Mouse (Mus musculus): ENCODE results near the gene Gm20518. TPM values are rescaled to one million over a fixed set of nuclear protein-coding genes. Genes with fewer than 3 reads are reported as not detected.

The Gm20518 gene
- total RNA-seq (2021), result under 1 TPM; 0.15 to 0.56 TPM
- long read RNA-seq, experiment 1, partial matches to known transcripts, result 0 of 15 reads
- long read RNA-seq, experiment 1, other reads (novel, unspliced or antisense), result 15 of 15 reads
- long read RNA-seq, experiment 2, partial matches to known transcripts, result 0 of 1 reads
- long read RNA-seq, experiment 2, other reads (novel, unspliced or antisense), result 1 of 1 reads

DNA sequence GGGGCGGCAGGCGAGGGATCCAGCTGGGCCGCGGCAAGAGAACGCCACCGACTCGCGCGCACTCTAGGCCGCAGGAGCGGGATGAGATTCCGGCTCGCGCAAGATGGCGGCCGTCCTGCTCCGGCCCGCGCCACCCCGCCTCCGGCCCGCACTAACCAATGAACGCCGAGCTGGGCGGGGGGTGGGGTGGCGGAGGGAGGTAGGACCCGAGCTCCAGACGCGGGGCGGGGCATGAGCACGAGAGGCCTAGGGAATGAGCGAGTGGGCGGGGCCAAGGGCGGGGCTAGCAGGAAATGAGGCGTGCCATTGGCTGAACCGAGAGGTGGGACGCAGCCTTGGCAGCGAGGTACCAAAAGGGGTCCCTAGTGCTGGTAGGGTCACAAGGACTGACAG lies at the start of gene Gm20518:
TSS of gene Gm20518 (minus strand) at position 105 of the 393 bp plus-strand sequence.
- DNase-seq, result peak; percentile 99
- peak within 1 kb of the TSS; percentile 94 for H3K4me3 ChIP-seq
- intact Hi-C loops (cut with DNase I), result no loop called here
- no peak for TF ChIP-seq CTCF (IDR thresholded peaks at IDR 0.05)
- peak within 1 kb of the TSS; percentile 93 for H3K27ac ChIP-seq

- no peak for TF ChIP-seq CTCF (IDR thresholded peaks at IDR 0.05)
- intact Hi-C loops (cut with DNase I), result loop anchor here (5.0 kb wide), 1 partner anchor 82 kb away; no protein-coding TSS in a partner anchor
- Histone ChIP-seq H3K4me3 (no peak overlapping the region), H3K27ac (no peak overlapping the region)
- no peak for DNase-seq
Measured at GRCm38 (mm10) chr16:17939255-17939751, 47.8 kb upstream of the Gm20518 start.

DNA sequence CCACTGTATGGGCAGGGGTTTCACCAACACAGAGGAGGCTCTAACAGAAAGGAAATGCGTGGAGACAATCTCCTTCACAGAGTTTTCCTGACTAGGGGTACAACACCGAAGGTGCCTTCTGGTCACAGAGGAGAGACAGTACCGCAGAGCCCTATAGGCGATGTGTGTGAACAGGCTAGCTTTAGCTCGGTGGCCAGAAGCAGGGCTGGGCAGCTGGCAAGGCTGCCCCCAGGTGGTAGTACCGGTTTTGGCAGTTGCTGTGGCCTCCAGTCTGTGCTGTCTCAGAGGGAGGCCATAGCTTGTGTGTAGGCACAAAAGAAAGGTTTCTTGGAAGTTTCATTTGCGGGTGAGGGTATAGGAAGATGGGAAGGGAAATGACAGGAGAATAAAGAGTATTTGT lies 47.4 kb upstream of the Gm20518 start:
- Histone ChIP-seq H3K4me3 (no peak overlapping the region), H3K27ac (no peak overlapping the region)
- peak; percentile 74 for DNase-seq
- TF ChIP-seq CTCF (IDR thresholded peaks at IDR 0.05), result peak; percentile 82
- intact Hi-C loops (cut with DNase I), result loop anchor here (5.0 kb wide), 1 partner anchor 82 kb away; no protein-coding TSS in a partner anchor

GRCm38 (mm10) chr16:17938187-17938586 lies 46.7 kb upstream of the Gm20518 start:
- intact Hi-C loops (cut with DNase I), result loop anchor here (5.0 kb wide), 1 partner anchor 81 kb away; no protein-coding TSS in a partner anchor
- Histone ChIP-seq H3K4me3 (no peak overlapping the region), H3K27ac (no peak overlapping the region)
- TF ChIP-seq CTCF (IDR thresholded peaks at IDR 0.05), result no peak
- DNase-seq, result no peak

- Histone ChIP-seq H3K4me3 (no peak overlapping the region), H3K27ac (no peak overlapping the region)
- intact Hi-C loops (cut with DNase I), result loop anchor here (5.0 kb wide), 1 partner anchor 79 kb away; no protein-coding TSS in a partner anchor
- DNase-seq, result peak; percentile 36
- no peak for TF ChIP-seq CTCF (IDR thresholded peaks at IDR 0.05)
Measured at GRCm38 (mm10) chr16:17936776-17937175, 45.3 kb upstream of the Gm20518 start.

- no peak overlapping the region for H3K4me3 ChIP-seq
- TF ChIP-seq CTCF (IDR thresholded peaks at IDR 0.05), result no peak
- H3K27ac ChIP-seq, result no peak overlapping the region
- intact Hi-C loops (cut with DNase I), result no loop called here
- DNase-seq, result peak; percentile 39
Measured at GRCm38 (mm10) chr16:17934445-17934910, 43.0 kb upstream of the Gm20518 start.

GRCm38 (mm10) chr16:17933594-17934444 lies 42.3 kb upstream of the Gm20518 start:
- H3K4me3 ChIP-seq, result no peak overlapping the region
- DNase-seq, result no peak
- H3K27ac ChIP-seq, result no peak overlapping the region
- intact Hi-C loops (cut with DNase I), result no loop called here
- TF ChIP-seq CTCF (IDR thresholded peaks at IDR 0.05), result no peak

DNA sequence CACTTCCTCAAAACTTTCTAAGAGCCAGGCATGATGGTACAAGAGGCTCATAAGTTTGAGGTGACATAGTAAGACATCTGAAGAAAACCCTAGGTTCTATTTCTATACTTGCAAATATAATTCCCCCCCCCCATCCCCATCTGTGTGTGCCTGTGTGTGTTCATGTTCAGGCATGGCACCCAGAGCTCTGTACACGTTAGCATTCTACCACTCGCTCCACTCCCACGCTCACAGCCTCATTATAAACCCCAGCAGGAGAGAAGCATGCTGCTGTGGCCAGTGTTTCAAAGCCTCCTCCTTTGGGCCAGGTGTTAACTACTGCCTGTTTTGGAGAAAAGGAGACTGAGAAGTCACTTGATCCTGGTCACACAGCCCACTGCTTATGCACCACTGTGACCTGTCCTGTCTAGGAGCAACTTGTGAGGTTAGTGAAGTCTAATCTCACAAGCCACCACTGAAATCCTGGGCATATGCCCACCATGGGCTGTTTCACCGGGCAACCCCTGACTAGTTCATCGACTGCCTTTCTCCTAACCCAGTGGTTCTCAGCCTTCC lies 40.5 kb upstream of the Gm20518 start:
- Histone ChIP-seq H3K4me3 (no peak overlapping the region), H3K27ac (no peak overlapping the region)
- no peak for TF ChIP-seq CTCF (IDR thresholded peaks at IDR 0.05)
- DNase-seq, result no peak
- intact Hi-C loops (cut with DNase I), result no loop called here

- H3K27ac ChIP-seq, result no peak overlapping the region
- intact Hi-C loops (cut with DNase I), result no loop called here
- no peak for DNase-seq
- TF ChIP-seq CTCF (IDR thresholded peaks at IDR 0.05), result no peak
- H3K4me3 ChIP-seq, result no peak overlapping the region
Measured at GRCm38 (mm10) chr16:17929631-17930030, 38.2 kb upstream of the Gm20518 start.

GRCm38 (mm10) chr16:17929211-17929610 lies 37.7 kb upstream of the Gm20518 start:
- H3K4me3 ChIP-seq, result no peak overlapping the region
- no peak for TF ChIP-seq CTCF (IDR thresholded peaks at IDR 0.05)
- DNase-seq, result no peak
- H3K27ac ChIP-seq, result no peak overlapping the region
- intact Hi-C loops (cut with DNase I), result no loop called here

- DNase-seq, result peak; percentile 70
- peak overlapping the region; percentile 82 for H3K27ac ChIP-seq
- peak overlapping the region; percentile 97 for H3K4me3 ChIP-seq
- peak; percentile 66 for TF ChIP-seq CTCF (IDR thresholded peaks at IDR 0.05)
- intact Hi-C loops (cut with DNase I), result no loop called here
Measured at GRCm38 (mm10) chr16:17928627-17929104, 37.2 kb upstream of the Gm20518 start.

GRCm38 (mm10) chr16:17928087-17928580 lies 36.7 kb upstream of the Gm20518 start, which contains the start of gene Slc25a1:
Gene Slc25a1 (minus strand): TSS chr16:17928219.
- peak within 1 kb of the TSS; percentile 97 for H3K4me3 ChIP-seq
- H3K27ac ChIP-seq, result peak within 1 kb of the TSS; percentile 82
- peak; percentile 79 for DNase-seq
- TF ChIP-seq CTCF (IDR thresholded peaks at IDR 0.05), result no peak
- intact Hi-C loops (cut with DNase I), result no loop called here
